Mouse (Mus musculus) CH12.LX (cell line): Measurements from ENCODE around the gene Cd83. TPM values are rescaled to one million over a fixed set of nuclear protein-coding genes. Genes with fewer than 3 reads are reported as not detected.

Experiments used
- DNase-seq: peaks from one replicate; pipeline ENCODE4 v3.0.0-alpha.2; 2013; ENCODE audit errors: extremely low read depth
- H3K27ac ChIP-seq: 2 replicates; pipeline ENCODE4 v1.5.1; 2012; ENCODE audit warnings: low read depth, mild to moderate bottlenecking, control low read depth, moderate library complexity; ENCODE audit not compliant: insufficient read depth
- H3K27me3 ChIP-seq: replicated peaks from 2 replicates; pipeline ENCODE3; 2012; ENCODE audit warnings: inconsistent platforms
- H3K36me3 ChIP-seq, 2 experiments: replicated peaks in 1 of 2; 2 replicates each; pipeline versions ENCODE3 to v1.6.1; 2012; ENCODE audit warnings: inconsistent platforms in 1 of 2, low read length in 1 of 2, mild to moderate bottlenecking in 1 of 2, mixed read lengths in 1 of 2, moderate library complexity in 1 of 2; ENCODE audit not compliant: control insufficient read depth in 1 of 2, insufficient read depth in 1 of 2
- H3K4me1 ChIP-seq, 2 experiments: 2 replicates each; pipeline ENCODE4 v1.6.1; 2012; ENCODE audit warnings: inconsistent platforms in 1 of 2, moderate library complexity in 1 of 2; ENCODE audit not compliant: insufficient read depth in 2 of 2, control insufficient read depth in 1 of 2
- H3K4me2 ChIP-seq: 2 replicates; pipeline ENCODE4 v1.6.1; 2012; ENCODE audit warnings: low read depth, mild to moderate bottlenecking, control low read depth; ENCODE audit not compliant: poor library complexity, insufficient read depth, severe bottlenecking
- H3K4me3 ChIP-seq, 3 experiments: fragments of 150-350 bp in 1 of 3; sonication (generic) in 1 of 3; replicated peaks in 1 of 3; 2 replicates each; pipeline versions ENCODE3 to v1.5.1; 2011 to 2012; ENCODE audit warnings: low read depth in 2 of 3, low read length in 2 of 3, mild to moderate bottlenecking in 2 of 3, moderate library complexity in 2 of 3, control low read depth in 1 of 3, improper control_type of control experiment in 1 of 3, inconsistent platforms in 1 of 3, mixed read lengths in 1 of 3; ENCODE audit not compliant: poor library complexity in 1 of 3
- H3K79me2 ChIP-seq: replicated peaks from 2 replicates; pipeline ENCODE4 v1.6.1; 2012; ENCODE audit warnings: mild to moderate bottlenecking, moderate library complexity; ENCODE audit not compliant: control insufficient read depth, poor library complexity, insufficient read depth, severe bottlenecking; ENCODE audit errors: extremely low read depth
- H3K9ac ChIP-seq: 2 replicates; pipeline ENCODE4 v1.6.1; 2012; ENCODE audit warnings: low read depth, mild to moderate bottlenecking, control low read depth, moderate library complexity; ENCODE audit not compliant: insufficient read depth
- H3K9me3 ChIP-seq: replicated peaks from 2 replicates; pipeline ENCODE3; 2012; ENCODE audit warnings: low read length, inconsistent platforms, mixed read lengths
- BHLHE40 ChIP-seq: IDR thresholded peaks from 2 replicates; pipeline ENCODE4 v1.6.1; 2011; ENCODE audit warnings: mild to moderate bottlenecking, low read depth, low read length, improper control_type of control experiment
- CTCF ChIP-seq, 2 experiments: IDR thresholded peaks in 1 of 2; conservative IDR thresholded peaks in 1 of 2; 2 replicates each; pipeline ENCODE4 v1.5.1; 2011 to 2012; ENCODE audit warnings: low read depth in 2 of 2, low read length in 2 of 2, improper control_type of control experiment in 1 of 2, inconsistent platforms in 1 of 2, mild to moderate bottlenecking in 1 of 2, moderate library complexity in 1 of 2
- ELF1 ChIP-seq: IDR thresholded peaks from 2 replicates; pipeline ENCODE4 v1.6.1; 2014; ENCODE audit warnings: low read depth, mild to moderate bottlenecking, inconsistent platforms, low read length, improper control_type of control experiment
- ETS1 ChIP-seq: conservative IDR thresholded peaks from 2 replicates; pipeline ENCODE4 v1.6.1; 2012; ENCODE audit warnings: low read depth, mild to moderate bottlenecking, inconsistent platforms, low read length, improper control_type of control experiment, moderate library complexity
- HCFC1 ChIP-seq: IDR thresholded peaks from 2 replicates; pipeline ENCODE4 v1.6.1; 2012; ENCODE audit warnings: low read depth, mild to moderate bottlenecking, inconsistent platforms, low read length, improper control_type of control experiment
- IRF4 ChIP-seq: IDR thresholded peaks from 2 replicates; pipeline ENCODE4 v1.6.1; 2014; ENCODE audit warnings: low read depth, mild to moderate bottlenecking, inconsistent platforms, low read length, improper control_type of control experiment
- KAT2A ChIP-seq: IDR thresholded peaks from 2 replicates; pipeline ENCODE4 v1.6.1; 2012; ENCODE audit warnings: low read length, improper control_type of control experiment, inconsistent platforms; ENCODE audit not compliant: insufficient replicate concordance
- MAFK ChIP-seq: IDR thresholded peaks from 2 replicates; pipeline ENCODE4 v1.6.1; 2011; ENCODE audit warnings: low read length, improper control_type of control experiment; ENCODE audit not compliant: insufficient replicate concordance
- MAZ ChIP-seq: IDR thresholded peaks from 2 replicates; pipeline ENCODE4 v1.6.1; 2012; ENCODE audit warnings: low read depth, mild to moderate bottlenecking, inconsistent platforms, low read length, improper control_type of control experiment, moderate library complexity
- MYC ChIP-seq: IDR thresholded peaks from 2 replicates; pipeline ENCODE4 v1.6.1; 2011; ENCODE audit warnings: low read depth, mild to moderate bottlenecking, improper control_type of control experiment, low read length
- PAX5 ChIP-seq: IDR thresholded peaks from 2 replicates; pipeline ENCODE4 v1.6.1; 2012; ENCODE audit warnings: low read length, inconsistent platforms, mixed read lengths
- POLR2A ChIP-seq: IDR thresholded peaks from 2 replicates; pipeline ENCODE4 v1.6.1; 2011; ENCODE audit warnings: low read depth, mild to moderate bottlenecking, improper control_type of control experiment, low read length
- POLR2AphosphoS2 ChIP-seq: IDR thresholded peaks from 2 replicates; pipeline ENCODE4 v1.6.1; 2011; ENCODE audit warnings: low read depth, low read length, improper control_type of control experiment
- RAD21 ChIP-seq: IDR thresholded peaks from 2 replicates; pipeline ENCODE4 v1.6.1; 2011; ENCODE audit warnings: low read depth, mild to moderate bottlenecking, low read length, improper control_type of control experiment, moderate library complexity
- SMC3 ChIP-seq: IDR thresholded peaks from 2 replicates; pipeline ENCODE4 v1.6.1; 2011; ENCODE audit warnings: low read depth, low read length, improper control_type of control experiment
- TCF12 ChIP-seq: IDR thresholded peaks from 2 replicates; pipeline ENCODE4 v1.6.1; 2014; ENCODE audit warnings: low read depth, mild to moderate bottlenecking, inconsistent platforms, low read length, improper control_type of control experiment
- UBTF ChIP-seq: IDR thresholded peaks from 2 replicates; pipeline ENCODE4 v1.6.1; 2012; ENCODE audit warnings: low read depth, mild to moderate bottlenecking, inconsistent platforms, low read length, improper control_type of control experiment, moderate library complexity
- USF1 ChIP-seq: IDR thresholded peaks from 2 replicates; pipeline ENCODE4 v1.6.1; 2014; ENCODE audit warnings: low read depth, mild to moderate bottlenecking, inconsistent platforms, low read length, improper control_type of control experiment
- USF2 ChIP-seq: conservative IDR thresholded peaks from 2 replicates; pipeline ENCODE4 v1.6.1; 2011; ENCODE audit warnings: low read depth, low read length, improper control_type of control experiment
- ZMIZ1 ChIP-seq: IDR thresholded peaks from 2 replicates; pipeline ENCODE4 v1.6.1; 2012; ENCODE audit warnings: low read depth, mild to moderate bottlenecking, inconsistent platforms, low read length, improper control_type of control experiment
- dilution Hi-C: fragments of 300-500 bp; cut with MboI; formaldehyde crosslinking; loops from 2 replicates; pipeline ENCODE4 v1.14.3; 2020; ENCODE audit warnings: low sequenced_read_pairs; ENCODE audit not compliant: extremely low pct_unique_long_range_greater_than_20kb, extremely low pct_ligation_motif_present
- in situ Hi-C: fragments of 300-500 bp; cut with MboI; formaldehyde crosslinking; loops from 3 replicates; pipeline ENCODE4 v1.14.3; 2019; ENCODE audit warnings: low sequenced_read_pairs, low pct_ligation_motif_present, low pct_unique_long_range_greater_than_20kb, mixed read lengths
- polyA plus RNA-seq: library from polyadenylated mRNA; unstranded; fragments of >175 nt; gene quantifications from 2 replicates; pipeline ENCODE4 v1.2.1, GENCODE M21; 2012; ENCODE audit warnings: low read depth; ENCODE audit not compliant: insufficient read length
- total RNA-seq, 2 experiments: library from RNA; depleted of rRNA; stranded (reverse); fragments of 300-350 nt in 1 of 2; fragments of >200 nt in 1 of 2; gene quantifications; 2 replicates each; pipeline ENCODE4 v1.2.3; 2012 to 2014

Cd83 gene
- total and polyA plus RNA-seq, 3 experiments, result 109 to 298 (median 129) TPM

DNA sequence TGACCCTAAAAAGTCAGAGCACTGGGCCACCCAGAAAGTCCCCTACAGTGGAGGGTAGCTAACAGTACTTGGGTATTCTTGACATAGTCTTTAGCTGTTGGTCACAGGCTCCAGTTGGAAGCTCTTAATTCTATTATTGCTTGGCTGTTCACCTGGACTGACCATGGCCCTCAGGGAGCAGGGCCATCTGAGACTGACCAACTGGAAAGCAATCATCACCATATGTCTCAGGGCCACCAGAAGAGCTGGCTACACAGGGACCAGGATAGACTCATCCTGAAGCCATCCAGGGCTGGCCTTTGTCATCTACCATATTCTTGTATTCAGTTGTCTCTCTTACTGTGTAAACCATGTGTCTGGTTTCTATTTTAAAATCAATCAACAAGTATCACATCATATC is 15.6 kb downstream of the Cd83 start:
- no peak for TF ChIP-seq PAX5
- TF ChIP-seq TCF12, result no peak
- no peak for TF ChIP-seq KAT2A
- TF ChIP-seq USF1, result no peak
- no peak for TF ChIP-seq MYC
- TF ChIP-seq POLR2A, result no peak
- no peak for TF ChIP-seq HCFC1
- TF ChIP-seq USF2, result no peak
- TF ChIP-seq ETS1, result no peak
- TF ChIP-seq ZMIZ1, result no peak
- no peak for TF ChIP-seq POLR2AphosphoS2
- H3K79me2 ChIP-seq, result peaks cover 47% of the 10 kb centered on the region
- DNase-seq, result no peak
- H3K27me3 ChIP-seq, result no peaks in the 10 kb centered on the region
- no peak overlapping the region for H3K27ac ChIP-seq
- dilution Hi-C loops, result no loop called here
- no peaks in the 10 kb centered on the region for H3K9me3 ChIP-seq
- in situ Hi-C loops, result no loop called here
- H3K4me2 ChIP-seq, result no peak overlapping the region
- peaks cover 16 to 92% of the 10 kb centered on the region in 2 experiments; a peak in 3 of 4 replicates for H3K4me1 ChIP-seq
- no peak overlapping the region for H3K9ac ChIP-seq
- no peak overlapping the region for H3K4me3 ChIP-seq
- peaks cover 85 to 98% of the 10 kb centered on the region in 2 experiments for H3K36me3 ChIP-seq

DNA sequence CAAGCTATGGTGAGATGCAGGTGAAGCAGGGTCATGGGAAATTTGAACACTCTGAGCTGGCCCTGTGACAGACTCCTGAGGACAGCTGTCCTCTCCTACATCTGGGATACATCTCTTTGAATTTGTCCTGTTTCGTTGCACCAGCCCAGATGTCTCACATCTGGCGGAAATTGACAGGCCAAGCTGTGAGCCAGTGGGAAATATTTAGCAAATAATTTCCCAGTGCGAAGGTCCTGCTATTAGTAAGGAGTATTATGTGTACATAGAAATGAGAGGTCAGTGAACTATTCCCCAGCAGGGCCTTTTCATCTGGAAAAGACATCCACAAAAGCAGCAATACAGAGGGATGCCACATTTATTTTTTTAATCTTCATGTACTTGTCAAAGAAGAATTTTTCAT is 17.4 kb downstream of the Cd83 start:
- H3K27me3 ChIP-seq, result no peaks in the 10 kb centered on the region

More for the DNA sequence above, 17.4 kb downstream of the Cd83 start:
- H3K9ac ChIP-seq, result no peak overlapping the region
- no peak overlapping the region for H3K4me2 ChIP-seq
- dilution Hi-C loops (no loop called here), in situ Hi-C loops (no loop called here)
- peaks cover 30% of the 10 kb centered on the region for H3K79me2 ChIP-seq
- H3K4me1 ChIP-seq, result peaks cover 19 to 94% of the 10 kb centered on the region in 2 experiments
- no peak overlapping the region for H3K4me3 ChIP-seq
- H3K36me3 ChIP-seq, result peaks cover 75 to 85% of the 10 kb centered on the region in 2 experiments
- DNase-seq, result no peak
- no peaks in the 10 kb centered on the region for H3K9me3 ChIP-seq
- H3K27ac ChIP-seq, result peak overlapping the region; percentile 46; the same call in 1 of the 2 replicates
- TF ChIP-seq USF1 (no peak), BHLHE40 (no peak), RAD21 (no peak), UBTF (no peak), SMC3 (no peak), IRF4 (no peak), ELF1 (no peak), MAFK (no peak), KAT2A (no peak), HCFC1 (no peak), MAZ (no peak), CTCF (conservative IDR thresholded peaks at IDR 0.05 in 1 of 2, IDR thresholded peaks at IDR 0.05 in 1 of 2; ENCODE audit: low read depth in 2 of 2, low read length in 2 of 2) (no peak)
